Mouse (Mus musculus) liver, postnatal 0 days (tissue): Measurements from ENCODE around the gene Elk3. TPM values are rescaled to one million over a fixed set of nuclear protein-coding genes. Genes with fewer than 3 reads are reported as not detected.

ENCODE experiments used
- ATAC-seq: fragments of 200-750 bp; cut with Nextera tagmentation; 2 replicates; pipeline ENCODE4 v1.8.0; 2017; ENCODE audit warnings: mild to moderate bottlenecking, moderate library complexity
- DNase-seq: peaks from one replicate; pipeline ENCODE4 v3.0.0-alpha.2; 2016
- H3K27ac ChIP-seq: fragments of 300-500 bp; sonication (generic); 2 replicates; pipeline ENCODE4 v1.5.1; 2014; ENCODE audit warnings: antibody characterized with exemption, moderate library complexity, mild to moderate bottlenecking, low read depth
- H3K27me3 ChIP-seq: fragments of 300-500 bp; sonication (generic); 2 replicates; pipeline ENCODE4 v1.6.1; 2014; ENCODE audit warnings: low read length, control low read depth, mixed read lengths; ENCODE audit not compliant: insufficient read depth
- H3K36me3 ChIP-seq: fragments of 300-500 bp; sonication (generic); replicated peaks from 2 replicates; pipeline ENCODE4 v1.6.1; 2014; ENCODE audit warnings: mild to moderate bottlenecking, control low read depth, low read length, moderate library complexity, mixed read lengths; ENCODE audit not compliant: insufficient read depth
- H3K4me1 ChIP-seq: fragments of 300-500 bp; sonication (generic); 2 replicates; pipeline ENCODE4 v1.6.1; 2014; ENCODE audit warnings: antibody characterized with exemption, mild to moderate bottlenecking, control low read depth; ENCODE audit not compliant: insufficient read depth
- H3K4me2 ChIP-seq: fragments of 300-500 bp; sonication (generic); 2 replicates; pipeline ENCODE4 v1.6.1; 2014; ENCODE audit warnings: low read depth, mild to moderate bottlenecking, low read length, moderate library complexity, mixed read lengths
- H3K4me3 ChIP-seq: fragments of 300-500 bp; sonication (generic); 2 replicates; pipeline ENCODE4 v1.5.1; 2014; ENCODE audit warnings: low read depth, low read length
- H3K9ac ChIP-seq: fragments of 300-500 bp; sonication (generic); replicated peaks from 2 replicates; pipeline ENCODE4 v1.6.1; 2014; ENCODE audit warnings: mild to moderate bottlenecking, moderate library complexity
- H3K9me3 ChIP-seq: fragments of 300-500 bp; sonication (generic); 2 replicates; pipeline ENCODE4 v1.6.1; 2016; ENCODE audit warnings: mild to moderate bottlenecking, control low read depth, low read length, mixed read lengths
- CTCF ChIP-seq: sonication (generic); IDR thresholded peaks from 2 replicates; pipeline ENCODE4 v1.5.1; 2016; ENCODE audit warnings: antibody characterized with exemption, low read depth
- EP300 ChIP-seq: IDR thresholded peaks from 2 replicates; pipeline ENCODE4 v1.6.1; 2016; ENCODE audit warnings: antibody characterized with exemption, low read depth, mild to moderate bottlenecking
- WGBS: fragments of 180-500 bp; shearing (Covaris S2); extraction: QIAGEN DNeasy Blood & Tissue Kit; methylation state at CpG from one replicate; pipeline ENCODE4 v1.1.7; 2014; ENCODE audit not compliant: insufficient replicate concordance; 5-methylcytosine and 5-hydroxymethylcytosine counted together
- polyA plus RNA-seq: library from polyadenylated mRNA; unstranded; fragments of >200 nt; fragmentation: Nextera tagmentation; extraction: Ambion mirVana; gene quantifications from 2 replicates; pipeline ENCODE4 v1.2.1, GENCODE M21; 2015

Elk3 gene
- polyA plus RNA-seq, 1 experiment from 2014 or later, result 7.9 TPM

- WGBS, result 82% methylated on average over 6 of the region's 6 CpGs
- H3K36me3 ChIP-seq, result 0 out of 2 replicates have a peak, but pooled peaks cover 4% of the 10 kb centered on the region
- peaks cover 8% of the 10 kb centered on the region for H3K4me1 ChIP-seq
- no peaks in the 10 kb centered on the region for H3K9me3 ChIP-seq
- DNase-seq (no peak), ATAC-seq (peak; percentile 59; the same call in 1 of the 2 replicates)
- H3K4me2 ChIP-seq, result no peak overlapping the region
- no peak for TF ChIP-seq EP300
- TF ChIP-seq CTCF, result no peak
- H3K4me3 ChIP-seq, result no peak overlapping the region
- no peaks in the 10 kb centered on the region for H3K27me3 ChIP-seq
- H3K9ac ChIP-seq, result no peak overlapping the region
- peak overlapping the region; percentile 39; the same call in 1 of the 2 replicates for H3K27ac ChIP-seq
Observed at GRCm38 (mm10) chr10:93201846-93202458, 109.0 kb downstream of the Elk3 start.

- 66% methylated on average over 3 of the region's 3 CpGs for WGBS
- Histone ChIP-seq H3K9me3 (no peaks in the 10 kb centered on the region), H3K9ac (no peak overlapping the region), H3K4me3 (no peak overlapping the region), H3K4me1 (peaks cover 11% of the 10 kb centered on the region), H3K36me3 (0 out of 2 replicates have a peak, but pooled peaks cover 4% of the 10 kb centered on the region), H3K27ac (no peak overlapping the region), H3K27me3 (no peaks in the 10 kb centered on the region), H3K4me2 (no peak overlapping the region)
- no peak for DNase-seq
- no peak for ATAC-seq
- TF ChIP-seq EP300 (no peak), CTCF (no peak)
Observed at GRCm38 (mm10) chr10:93198958-93199357, 112.0 kb downstream of the Elk3 start.

Other genes with a start within 250 kb of the Elk3 start
- 0.11 and 0.41 TPM in 2 replicates for gene Cfap54, start 229.5 kb downstream of the Elk3 start, polyA plus RNA-seq
- 7.4 and 8.4 TPM in 2 replicates for gene Cdk17, start 150.3 kb downstream of the Elk3 start, polyA plus RNA-seq
- 63.7 and 68.4 TPM in 2 replicates for gene Lta4h, start 142.3 kb upstream of the Elk3 start, polyA plus RNA-seq
- 30.0 and 44.0 TPM in 2 replicates for gene Hal, start 177.6 kb upstream of the Elk3 start, polyA plus RNA-seq
- 80.3 and 91.6 TPM in 2 replicates for gene Amdhd1, start 228.9 kb upstream of the Elk3 start, polyA plus RNA-seq
- gene Ccdc38, start 229.5 kb upstream of the Elk3 start, polyA plus RNA-seq, result 0.32 and 0.36 TPM in 2 replicates